Mouse (Mus musculus): ENCODE results near the gene Adam33. TPM values are rescaled to one million over a fixed set of nuclear protein-coding genes. Genes with fewer than 3 reads are reported as not detected.

The Adam33 gene
- polyA plus RNA-seq, 2 experiments: 0.17 to 0.67 TPM

DNA sequence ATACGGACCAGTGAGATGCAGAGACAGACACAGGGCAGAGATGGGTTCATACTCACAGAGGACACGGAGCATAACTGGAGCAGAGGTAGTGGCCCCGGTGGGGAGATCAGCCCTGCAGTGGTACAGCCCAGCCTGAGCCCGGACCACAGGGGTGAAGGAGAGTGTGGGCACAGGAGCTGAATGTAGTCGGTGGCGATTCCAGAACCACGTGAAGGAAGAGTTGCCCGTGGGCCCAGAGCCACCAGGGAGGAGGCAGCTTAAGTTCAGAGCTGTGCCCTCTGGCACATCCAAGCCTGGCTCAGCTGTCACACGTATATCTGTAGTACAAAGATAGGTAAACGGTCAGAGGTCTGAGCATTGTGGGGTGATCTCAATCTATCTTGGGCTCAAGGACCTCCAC, 8.9 kb upstream of the Adam33 start:
- no peak overlapping the region for H3K27ac ChIP-seq
- no peaks in the 10 kb centered on the region for H3K36me3 ChIP-seq (replicated peaks; ENCODE audit: control insufficient read depth, insufficient read depth, low read depth)
- ATAC-seq (ENCODE audit: insufficient read depth): no peak
- H3K27me3 ChIP-seq (ENCODE audit: control insufficient read depth, insufficient read depth, low read length): no peaks in the 10 kb centered on the region; the same call in 1 of the 2 replicates
- H3K9me3 ChIP-seq (ENCODE audit: control insufficient read depth, low read length): no peaks in the 10 kb centered on the region
- no peaks in the 10 kb centered on the region for H3K4me1 ChIP-seq (replicated peaks; ENCODE audit: control insufficient read depth in 2 of 2, insufficient read depth in 2 of 2, low read length in 1 of 2)
- H3K4me3 ChIP-seq (ENCODE audit: insufficient read depth in 1 of 2, low read depth in 2 of 2, low read length in 2 of 2): no peak overlapping the region
- TF ChIP-seq EP300 (IDR thresholded peaks at IDR 0.05; ENCODE audit: low read depth) (no peak), CTCF (IDR thresholded peaks at IDR 0.05; ENCODE audit: low read depth) (no peak)
- no peak for DNase-seq (ENCODE audit: low read depth in 3 of 3, low spot score in 3 of 3)
- H3K9ac ChIP-seq (replicated peaks): no peak overlapping the region
- H3K4me2 ChIP-seq (ENCODE audit: low read depth): no peak overlapping the region
- 62% methylated on average over 10 of the region's 10 CpGs for WGBS (ENCODE audit: insufficient replicate concordance)

- Histone ChIP-seq H3K9me3 (ENCODE audit: control insufficient read depth, low read length) (no peaks in the 10 kb centered on the region), H3K4me2 (ENCODE audit: low read depth) (no peak overlapping the region), H3K27me3 (ENCODE audit: control insufficient read depth, insufficient read depth, low read length) (peaks cover 20% of the 10 kb centered on the region), H3K36me3 (replicated peaks; ENCODE audit: control insufficient read depth, insufficient read depth, low read depth) (no peaks in the 10 kb centered on the region), H3K27ac (no peak overlapping the region), H3K4me1 (replicated peaks; ENCODE audit: control insufficient read depth in 2 of 2, insufficient read depth in 2 of 2, low read length in 1 of 2) (no peaks in the 10 kb centered on the region), H3K4me3 (ENCODE audit: insufficient read depth in 1 of 2, low read depth in 2 of 2, low read length in 2 of 2) (no peak overlapping the region), H3K9ac (replicated peaks) (no peak overlapping the region)
- TF ChIP-seq CTCF (IDR thresholded peaks at IDR 0.05; ENCODE audit: low read depth) (no peak), EP300 (IDR thresholded peaks at IDR 0.05; ENCODE audit: low read depth) (no peak)
- WGBS (ENCODE audit: insufficient replicate concordance): 47% methylated on average over 6 of the region's 6 CpGs
- DNase-seq (ENCODE audit: low read depth in 3 of 3, low spot score in 3 of 3) (no peak), ATAC-seq (ENCODE audit: insufficient read depth) (no peak)
Observed at GRCm38 (mm10) chr2:131067481-131067880, 3.9 kb upstream of the Adam33 start.

DNA sequence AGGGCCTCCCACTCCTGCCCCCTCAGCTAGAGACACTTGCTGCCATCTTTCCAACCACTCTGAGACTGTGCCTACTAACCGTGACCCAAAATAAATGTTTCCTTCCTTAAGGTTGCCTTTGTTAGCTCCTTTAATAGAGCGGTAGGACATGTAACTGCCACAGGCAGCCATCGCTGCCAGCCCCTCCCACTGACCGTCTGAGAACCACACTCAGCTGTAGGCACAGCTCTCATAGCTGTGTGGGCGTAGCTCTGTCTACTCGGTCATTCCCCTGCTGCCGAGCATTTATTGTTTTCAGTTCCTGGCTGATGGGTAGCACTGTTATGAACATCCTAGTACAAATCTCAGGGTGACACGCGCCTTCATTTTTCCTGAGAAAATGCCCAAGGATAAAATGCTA, 2.7 kb upstream of the Adam33 start:
- TF ChIP-seq CTCF (IDR thresholded peaks at IDR 0.05; ENCODE audit: low read depth) (no peak), EP300 (IDR thresholded peaks at IDR 0.05; ENCODE audit: low read depth) (no peak)
- Histone ChIP-seq H3K4me3 (ENCODE audit: insufficient read depth in 1 of 2, low read depth in 2 of 2, low read length in 2 of 2) (no peak overlapping the region), H3K9ac (replicated peaks) (no peak overlapping the region), H3K27me3 (ENCODE audit: control insufficient read depth, insufficient read depth, low read length) (peaks cover 25% of the 10 kb centered on the region), H3K4me2 (ENCODE audit: low read depth) (no peak overlapping the region), H3K4me1 (replicated peaks; ENCODE audit: control insufficient read depth in 2 of 2, insufficient read depth in 2 of 2, low read length in 1 of 2) (no peaks in the 10 kb centered on the region), H3K27ac (no peak overlapping the region), H3K9me3 (ENCODE audit: control insufficient read depth, low read length) (no peaks in the 10 kb centered on the region), H3K36me3 (replicated peaks; ENCODE audit: control insufficient read depth, insufficient read depth, low read depth) (no peaks in the 10 kb centered on the region)
- no peak for ATAC-seq (ENCODE audit: insufficient read depth)
- 58% methylated on average over 9 of the region's 9 CpGs for WGBS (ENCODE audit: insufficient replicate concordance)
- DNase-seq (ENCODE audit: low read depth in 3 of 3, low spot score in 3 of 3): no peak

GRCm38 (mm10) chr2:131061607-131062006, 2.0 kb downstream of the Adam33 start:
- no peak overlapping the region for H3K9ac ChIP-seq (replicated peaks)
- ATAC-seq (ENCODE audit: insufficient read depth) (no peak), DNase-seq (ENCODE audit: low read depth in 3 of 3, low spot score in 3 of 3) (no peak)
- no peak overlapping the region for H3K27ac ChIP-seq
- no peaks in the 10 kb centered on the region for H3K4me1 ChIP-seq (replicated peaks; ENCODE audit: control insufficient read depth in 2 of 2, insufficient read depth in 2 of 2, low read length in 1 of 2)
- peaks cover 30% of the 10 kb centered on the region for H3K27me3 ChIP-seq (ENCODE audit: control insufficient read depth, insufficient read depth, low read length)
- H3K9me3 ChIP-seq (ENCODE audit: control insufficient read depth, low read length): no peaks in the 10 kb centered on the region
- TF ChIP-seq EP300 (IDR thresholded peaks at IDR 0.05; ENCODE audit: low read depth): no peak
- 49% methylated on average over 5 of the region's 5 CpGs for WGBS (ENCODE audit: insufficient replicate concordance)
- H3K36me3 ChIP-seq (replicated peaks; ENCODE audit: control insufficient read depth, insufficient read depth, low read depth): no peaks in the 10 kb centered on the region
- H3K4me3 ChIP-seq (ENCODE audit: insufficient read depth in 1 of 2, low read depth in 2 of 2, low read length in 2 of 2): no peak overlapping the region
- no peak overlapping the region for H3K4me2 ChIP-seq (ENCODE audit: low read depth)

GRCm38 (mm10) chr2:131060784-131061183, 2.8 kb downstream of the Adam33 start:
- DNase-seq (ENCODE audit: low read depth in 3 of 3, low spot score in 3 of 3) (no peak), ATAC-seq (ENCODE audit: insufficient read depth) (no peak)
- H3K4me3 ChIP-seq (ENCODE audit: insufficient read depth in 1 of 2, low read depth in 2 of 2, low read length in 2 of 2): no peak overlapping the region
- no peak overlapping the region for H3K4me2 ChIP-seq (ENCODE audit: low read depth)
- peaks cover 33% of the 10 kb centered on the region for H3K27me3 ChIP-seq (ENCODE audit: control insufficient read depth, insufficient read depth, low read length)
- 53% methylated on average over 6 of the region's 6 CpGs for WGBS (ENCODE audit: insufficient replicate concordance)
- H3K4me1 ChIP-seq (replicated peaks; ENCODE audit: control insufficient read depth in 2 of 2, insufficient read depth in 2 of 2, low read length in 1 of 2): no peaks in the 10 kb centered on the region
- H3K27ac ChIP-seq: no peak overlapping the region
- H3K36me3 ChIP-seq (replicated peaks; ENCODE audit: control insufficient read depth, insufficient read depth, low read depth): no peaks in the 10 kb centered on the region
- no peak overlapping the region for H3K9ac ChIP-seq (replicated peaks)
- no peaks in the 10 kb centered on the region for H3K9me3 ChIP-seq (ENCODE audit: control insufficient read depth, low read length)
- no peak for TF ChIP-seq EP300 (IDR thresholded peaks at IDR 0.05; ENCODE audit: low read depth)
- TF ChIP-seq CTCF (IDR thresholded peaks at IDR 0.05; ENCODE audit: low read depth): no peak
